Mouse (Mus musculus): ENCODE measurements at regions not wholly inside any gene's neighbourhood (a gene's known extent, or its start where the extent isn't known, plus 50 kb on each side); places are given as distances from the start of the nearest gene placed in this dataset.

- TF ChIP-seq CTCF (IDR thresholded peaks at IDR 0.05; ENCODE audit: low read depth): no peak
- TF ChIP-seq EP300 (IDR thresholded peaks at IDR 0.05; ENCODE audit: low read depth): no peak
These were observed 139.9 kb downstream of the Tmx1 start for GRCm38 (mm10) chr12:70592821-70593220.
